Mouse (Mus musculus): ENCODE data around the gene Gm17067. TPM values are rescaled to one million over a fixed set of nuclear protein-coding genes. Genes with fewer than 3 reads are reported as not detected.

The Gm17067 gene
- polyA plus RNA-seq, 1 experiment from 2014 or later = not detected

Other genes with a start within 250 kb of the Gm17067 start
- gene Zfp141, start 221.3 kb downstream of the Gm17067 start, polyA plus RNA-seq (2014; fragmentation: Nextera tagmentation; extraction: Ambion mirVana) = 11.4 and 14.9 TPM in 2 replicates
- not detected in 2 replicates for gene Gm21028, start 148.4 kb downstream of the Gm17067 start, polyA plus RNA-seq (2014; fragmentation: Nextera tagmentation; extraction: Ambion mirVana)
- 1.3 and 2.9 TPM in 2 replicates for gene Zfp977, start 134.5 kb downstream of the Gm17067 start, polyA plus RNA-seq (2014; fragmentation: Nextera tagmentation; extraction: Ambion mirVana)
- gene Zfp976, start 84.4 kb downstream of the Gm17067 start, polyA plus RNA-seq (2014; fragmentation: Nextera tagmentation; extraction: Ambion mirVana) = 1.9 and 2.4 TPM in 2 replicates
- gene Zfp975, start 34.3 kb downstream of the Gm17067 start, polyA plus RNA-seq (2014; fragmentation: Nextera tagmentation; extraction: Ambion mirVana) = 4.6 and 6.5 TPM in 2 replicates
- not detected in 2 replicates for gene Vmn2r62, start 66.5 kb upstream of the Gm17067 start, polyA plus RNA-seq (2014; fragmentation: Nextera tagmentation; extraction: Ambion mirVana)
- not detected in 2 replicates for gene Gm2381, start 140.2 kb upstream of the Gm17067 start, polyA plus RNA-seq (2014; fragmentation: Nextera tagmentation; extraction: Ambion mirVana)
- not detected in 2 replicates for gene Vmn2r63, start 206.8 kb upstream of the Gm17067 start, polyA plus RNA-seq (2014; fragmentation: Nextera tagmentation; extraction: Ambion mirVana)